Mouse (Mus musculus) embryonic facial prominence, embryonic 13.5 days (tissue): Measurements from ENCODE around the gene Wnt10a. TPM values are rescaled to one million over a fixed set of nuclear protein-coding genes. Genes with fewer than 3 reads are reported as not detected.
A peak's percentile ranks its signal among the peaks of the same experiment; 100 is the strongest.

Experiments used
- ATAC-seq: fragments of 200-750 bp; cut with Nextera tagmentation; 2 replicates; pipeline ENCODE4 v1.8.0; 2017; ENCODE audit warnings: low read depth; ENCODE audit not compliant: insufficient number of reproducible peaks, insufficient read depth, low FRiP score, low TSS enrichment
- H3K27ac ChIP-seq: fragments of 300-500 bp; sonication (generic); 2 replicates; pipeline ENCODE4 v1.5.1; 2015; ENCODE audit warnings: moderate library complexity, mild to moderate bottlenecking, inconsistent platforms
- H3K27me3 ChIP-seq: fragments of 300-500 bp; sonication (generic); 2 replicates; pipeline ENCODE4 v1.6.1; 2015; ENCODE audit warnings: mild to moderate bottlenecking, inconsistent platforms
- H3K36me3 ChIP-seq: fragments of 300-500 bp; sonication (generic); 2 replicates; pipeline ENCODE4 v1.6.1; 2015; ENCODE audit warnings: mild to moderate bottlenecking, inconsistent platforms
- H3K4me1 ChIP-seq: fragments of 300-500 bp; sonication (generic); 2 replicates; pipeline ENCODE4 v1.6.1; 2015; ENCODE audit warnings: inconsistent platforms
- H3K4me2 ChIP-seq: fragments of 300-500 bp; sonication (generic); 2 replicates; pipeline ENCODE4 v1.6.1; 2015; ENCODE audit warnings: moderate library complexity, mild to moderate bottlenecking, inconsistent platforms
- H3K4me3 ChIP-seq: fragments of 300-500 bp; sonication (generic); 2 replicates; pipeline ENCODE4 v1.5.1; 2015; ENCODE audit warnings: mild to moderate bottlenecking, inconsistent platforms
- H3K9ac ChIP-seq: fragments of 300-500 bp; sonication (generic); 2 replicates; pipeline ENCODE4 v1.6.1; 2015; ENCODE audit warnings: mild to moderate bottlenecking, inconsistent platforms
- H3K9me3 ChIP-seq: fragments of 300-500 bp; sonication (generic); 2 replicates; pipeline ENCODE4 v1.6.1; 2016; ENCODE audit warnings: inconsistent platforms
- WGBS: fragments of 180-500 bp; shearing (Covaris S2); methylation state at CpG from one replicate; pipeline ENCODE4 v1.1.7; 2015; ENCODE audit warnings: mixed read lengths; 5-methylcytosine and 5-hydroxymethylcytosine counted together
- polyA plus RNA-seq: library from polyadenylated mRNA; unstranded; fragments of >200 nt; fragmentation: Nextera tagmentation; extraction: Ambion mirVana; gene quantifications from 2 replicates; pipeline ENCODE4 v1.2.1, GENCODE M21; 2015

Wnt10a gene
- polyA plus RNA-seq, 1 experiment from 2014 or later: 6.9 TPM

DNA sequence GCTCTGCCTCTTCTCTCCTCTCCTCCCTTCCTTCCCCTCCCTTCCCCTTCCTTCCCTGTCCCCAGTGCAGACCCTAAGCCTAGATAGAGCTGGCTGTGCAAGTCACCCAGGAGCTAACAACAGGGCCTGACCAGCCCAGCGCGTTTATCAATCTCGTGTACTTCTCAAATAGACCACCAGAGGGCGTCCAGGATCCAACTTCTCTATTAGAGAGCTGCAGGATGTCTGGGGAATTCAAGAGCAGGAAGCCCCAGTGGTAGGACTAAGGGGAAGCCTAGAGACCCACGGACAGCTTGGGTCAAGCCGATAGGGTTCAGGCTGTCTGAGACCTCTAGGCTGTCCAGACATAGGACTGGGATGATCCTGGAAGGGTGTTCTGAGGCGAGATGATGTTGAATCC, 3.5 kb upstream of the Wnt10a start:
- Histone ChIP-seq H3K36me3 (no peaks in the 10 kb centered on the region), H3K27me3 (peaks cover 97% of the 10 kb centered on the region), H3K27ac (no peak overlapping the region), H3K9me3 (no peaks in the 10 kb centered on the region), H3K4me3 (no peak overlapping the region), H3K4me1 (peaks cover 64% of the 10 kb centered on the region), H3K9ac (no peak overlapping the region), H3K4me2 (no peak overlapping the region)
- 7% methylated on average over 7 of the region's 7 CpGs for WGBS
- no peak for ATAC-seq

DNA sequence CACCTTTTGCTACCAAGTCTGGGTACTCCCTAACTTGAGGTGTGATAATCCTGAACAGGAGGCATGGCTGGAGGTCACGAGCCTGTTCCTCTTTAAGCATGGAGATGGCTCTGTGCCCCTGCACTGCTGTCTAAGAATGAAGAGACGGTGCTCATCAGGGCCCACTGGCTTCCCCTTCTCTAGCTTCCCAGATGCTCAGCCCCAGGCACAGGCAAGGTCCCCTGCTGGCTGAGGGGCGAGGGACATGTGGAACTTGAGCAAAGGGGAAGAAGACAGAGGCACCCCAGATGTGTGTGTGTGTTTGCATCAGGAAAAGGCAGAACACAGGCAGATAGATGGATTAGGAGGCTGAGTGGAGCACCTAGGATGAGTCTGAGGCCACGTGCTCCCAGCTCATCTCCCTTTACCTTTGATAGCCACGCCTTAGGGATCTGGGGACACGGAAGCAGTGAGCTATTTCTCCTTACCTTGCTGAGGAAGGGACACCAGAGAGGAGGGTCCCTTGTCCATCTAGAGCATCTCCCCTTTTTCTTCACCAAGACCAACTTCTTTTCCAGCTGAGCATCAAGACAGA, 2.6 kb upstream of the Wnt10a start:
- ATAC-seq: no peak
- Histone ChIP-seq H3K36me3 (no peaks in the 10 kb centered on the region), H3K27ac (no peak overlapping the region), H3K9me3 (no peaks in the 10 kb centered on the region), H3K27me3 (peaks cover 97% of the 10 kb centered on the region), H3K4me3 (no peak overlapping the region), H3K4me1 (peaks cover 67% of the 10 kb centered on the region), H3K4me2 (no peak overlapping the region; the same call in 1 of the 2 replicates), H3K9ac (no peak overlapping the region)
- WGBS: 17% methylated on average over 6 of the region's 6 CpGs

DNA sequence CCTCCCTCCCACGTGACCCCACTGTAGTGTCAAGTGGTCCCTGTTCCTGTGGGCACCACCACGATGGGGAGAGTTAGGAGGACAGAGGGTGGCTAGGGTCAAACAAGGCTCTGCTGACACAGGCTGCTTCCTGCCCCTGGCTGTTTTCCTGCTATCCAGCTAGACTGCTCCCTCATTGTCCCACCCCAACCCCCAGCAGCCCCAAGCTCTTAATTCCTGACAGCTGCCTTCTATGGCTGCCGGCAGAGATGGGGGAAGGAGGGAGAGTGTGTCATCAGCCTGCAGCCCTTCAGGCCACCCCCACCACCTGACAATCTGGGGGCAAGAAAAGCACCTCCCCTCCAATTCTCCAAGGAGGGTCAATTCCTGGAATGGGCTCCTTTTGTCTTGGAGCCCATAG, 1.2 kb upstream of the Wnt10a start:
- no peak for ATAC-seq
- peaks cover 97% of the 10 kb centered on the region for H3K27me3 ChIP-seq
- 6% methylated on average over 3 of the region's 3 CpGs for WGBS
- no peak overlapping the region for H3K4me2 ChIP-seq
- H3K27ac ChIP-seq: no peak overlapping the region
- peaks cover 70% of the 10 kb centered on the region for H3K4me1 ChIP-seq
- H3K36me3 ChIP-seq: no peaks in the 10 kb centered on the region
- no peak overlapping the region for H3K4me3 ChIP-seq
- H3K9me3 ChIP-seq: no peaks in the 10 kb centered on the region
- H3K9ac ChIP-seq: no peak overlapping the region

DNA sequence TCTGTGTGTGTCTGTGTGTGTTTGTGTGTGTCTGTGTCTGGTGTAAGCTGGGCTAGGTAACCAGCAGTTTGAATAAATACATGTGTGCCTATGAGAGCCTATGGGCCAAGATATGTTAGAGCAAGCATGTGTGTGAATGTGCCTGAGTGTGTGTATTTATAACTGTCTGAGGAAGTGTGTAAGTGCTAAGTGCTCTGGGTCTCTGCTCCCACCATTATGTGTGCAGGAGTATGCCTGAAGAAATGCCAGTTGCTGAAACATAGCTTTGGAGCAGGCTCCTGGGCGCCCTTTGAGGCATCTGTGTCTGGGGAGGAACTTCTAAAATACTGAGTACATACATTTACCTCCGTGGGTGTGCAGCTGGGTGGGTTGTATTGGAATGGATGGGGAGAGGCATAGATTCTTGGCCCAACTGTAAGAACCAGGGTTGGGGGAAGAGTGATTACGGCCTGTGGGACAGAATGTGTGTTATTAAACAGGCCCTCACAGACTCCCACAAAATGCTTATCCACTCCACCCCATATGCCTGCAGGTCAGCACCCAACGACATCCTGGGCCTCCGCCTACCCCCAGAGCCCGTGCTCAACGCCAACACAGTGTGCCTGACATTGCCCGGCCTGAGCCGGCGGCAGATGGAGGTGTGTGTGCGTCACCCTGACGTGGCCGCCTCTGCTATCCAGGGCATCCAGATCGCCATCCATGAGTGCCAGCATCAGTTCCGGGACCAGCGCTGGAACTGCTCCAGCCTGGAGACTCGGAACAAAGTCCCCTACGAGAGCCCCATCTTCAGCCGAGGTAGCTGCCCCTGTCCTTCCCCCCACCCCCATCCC, 1.7 kb downstream of the Wnt10a start:
- H3K9me3 ChIP-seq: no peaks in the 10 kb centered on the region
- H3K27ac ChIP-seq: no peak overlapping the region
- no peak overlapping the region for H3K4me3 ChIP-seq
- no peaks in the 10 kb centered on the region for H3K36me3 ChIP-seq
- no peak overlapping the region; the same call in 1 of the 2 replicates for H3K9ac ChIP-seq
- H3K4me1 ChIP-seq: peaks cover 80% of the 10 kb centered on the region
- no peak for ATAC-seq
- peak overlapping the region; percentile 88 for H3K4me2 ChIP-seq
- 23% methylated on average over 19 of the region's 19 CpGs for WGBS
- H3K27me3 ChIP-seq: peaks cover 99% of the 10 kb centered on the region

DNA sequence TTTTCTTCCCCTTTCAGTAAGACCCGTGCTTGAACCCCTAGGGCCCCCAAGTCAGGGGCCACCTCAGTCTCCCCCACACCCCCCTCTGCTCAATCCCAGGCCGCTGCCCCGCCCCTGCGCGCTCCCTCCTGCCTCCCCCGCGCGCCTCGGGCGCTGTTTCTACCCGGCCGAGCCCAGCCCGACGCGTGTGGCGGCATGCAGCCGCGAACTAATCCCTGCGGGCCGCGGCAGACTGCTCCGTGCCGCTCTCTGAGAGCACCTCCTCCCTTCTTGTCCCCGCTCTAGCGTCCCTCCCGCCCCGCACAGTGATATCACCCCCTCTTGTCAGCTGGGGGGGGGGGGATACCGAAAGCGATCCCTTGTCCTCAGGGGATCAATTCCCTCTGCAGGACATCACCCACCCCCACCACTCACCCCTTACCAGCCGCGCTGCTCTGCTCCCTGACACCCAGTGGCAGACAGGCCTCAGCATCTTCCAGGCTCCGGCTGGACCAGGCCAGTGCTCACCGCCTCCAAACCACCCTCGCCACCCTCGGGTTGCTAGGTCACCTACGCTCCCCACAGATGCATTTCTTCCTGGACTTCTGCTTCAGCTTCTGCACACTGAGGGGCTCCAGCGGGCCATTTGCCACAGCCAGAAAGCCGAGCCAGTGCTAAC, 3.3 kb downstream of the Wnt10a start:
- H3K36me3 ChIP-seq: no peaks in the 10 kb centered on the region
- no peak for ATAC-seq
- peaks cover 100% of the 10 kb centered on the region for H3K27me3 ChIP-seq
- H3K4me3 ChIP-seq: peak overlapping the region; percentile 34
- H3K4me2 ChIP-seq: peak overlapping the region; percentile 88
- WGBS: under 1% methylated on average over 36 of the region's 38 CpGs
- no peaks in the 10 kb centered on the region for H3K9me3 ChIP-seq
- 0 out of 2 replicates have a peak overlapping the region, but pooled peaks have one; percentile 51 for H3K9ac ChIP-seq
- peaks cover 73% of the 10 kb centered on the region for H3K4me1 ChIP-seq
- H3K27ac ChIP-seq: peak overlapping the region; percentile 66

DNA sequence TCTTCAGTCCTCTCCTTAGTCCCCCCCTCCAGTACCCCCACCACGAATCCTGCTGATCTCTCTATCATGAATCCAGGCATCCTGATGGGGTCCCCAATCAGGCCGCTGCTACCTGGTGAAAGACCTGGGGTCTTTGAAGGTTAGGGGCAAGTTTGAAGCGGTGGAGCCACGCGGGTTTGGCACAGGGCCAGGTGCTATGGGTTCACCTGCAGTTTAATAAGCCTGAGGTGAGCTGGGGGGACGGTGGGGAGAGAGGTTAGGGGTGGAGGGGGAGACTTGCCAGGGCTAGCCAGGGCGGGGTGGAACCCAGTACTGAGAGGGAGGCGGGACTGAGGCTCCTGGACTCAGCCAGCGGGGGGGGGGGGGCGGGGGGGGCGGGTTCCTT, 3.8 kb downstream of the Wnt10a start:
- Histone ChIP-seq H3K27me3 (peaks cover 100% of the 10 kb centered on the region), H3K4me2 (peak overlapping the region; percentile 88), H3K9me3 (no peaks in the 10 kb centered on the region), H3K36me3 (no peaks in the 10 kb centered on the region), H3K9ac (0 out of 2 replicates have a peak overlapping the region, but pooled peaks have one; percentile 51), H3K4me1 (peaks cover 71% of the 10 kb centered on the region), H3K27ac (peak overlapping the region; percentile 66), H3K4me3 (peak overlapping the region; percentile 34)
- 2% methylated on average over 7 of the region's 11 CpGs for WGBS
- no peak for ATAC-seq

DNA sequence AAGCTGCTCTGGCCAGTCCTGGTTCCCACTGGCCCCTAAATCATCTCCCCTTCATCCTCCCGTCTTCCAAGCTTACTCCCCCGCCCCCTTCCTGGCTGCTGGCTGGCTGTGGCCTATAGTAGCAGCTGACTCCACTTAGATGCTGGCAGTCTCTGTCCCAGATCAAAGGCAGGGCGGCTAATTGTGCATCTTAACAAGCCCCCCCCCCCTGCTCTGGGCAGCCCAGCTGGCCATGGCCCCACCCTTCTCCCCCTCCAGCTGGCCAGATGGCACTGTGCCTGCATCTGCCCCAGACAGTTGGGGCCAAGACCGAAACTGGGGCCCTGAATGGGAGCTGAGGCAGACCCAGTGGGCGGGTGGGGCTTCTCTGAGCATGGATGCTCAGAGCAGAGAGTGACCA, 6.1 kb downstream of the Wnt10a start:
- no peaks in the 10 kb centered on the region for H3K9me3 ChIP-seq
- H3K9ac ChIP-seq: no peak overlapping the region
- no peaks in the 10 kb centered on the region for H3K36me3 ChIP-seq
- no peak for ATAC-seq
- 12% methylated on average over 5 of the region's 5 CpGs for WGBS
- H3K4me1 ChIP-seq: peaks cover 61% of the 10 kb centered on the region
- H3K27me3 ChIP-seq: peaks cover 99% of the 10 kb centered on the region
- no peak overlapping the region for H3K4me2 ChIP-seq
- no peak overlapping the region for H3K4me3 ChIP-seq
- no peak overlapping the region for H3K27ac ChIP-seq

DNA sequence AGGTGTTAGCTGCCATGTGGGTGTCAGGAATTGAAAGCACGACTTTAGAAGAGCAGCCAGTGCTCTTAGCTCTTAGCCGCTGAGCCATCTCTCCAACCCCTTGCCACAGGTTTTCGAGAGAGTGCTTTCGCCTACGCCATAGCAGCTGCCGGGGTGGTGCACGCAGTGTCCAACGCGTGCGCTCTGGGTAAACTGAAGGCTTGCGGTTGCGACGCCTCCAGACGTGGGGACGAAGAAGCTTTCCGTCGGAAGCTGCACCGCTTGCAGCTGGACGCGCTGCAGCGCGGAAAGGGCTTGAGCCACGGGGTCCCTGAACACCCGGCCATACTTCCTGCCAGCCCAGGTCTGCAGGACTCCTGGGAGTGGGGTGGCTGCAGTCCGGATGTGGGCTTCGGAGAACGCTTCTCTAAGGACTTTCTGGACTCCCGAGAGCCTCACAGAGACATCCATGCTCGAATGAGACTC, 9.1 kb downstream of the Wnt10a start:
- Histone ChIP-seq H3K4me1 (peaks cover 61% of the 10 kb centered on the region), H3K27me3 (peaks cover 99% of the 10 kb centered on the region), H3K9me3 (no peaks in the 10 kb centered on the region), H3K4me2 (peak overlapping the region; percentile 52), H3K36me3 (no peaks in the 10 kb centered on the region), H3K27ac (0 out of 2 replicates have a peak overlapping the region, but pooled peaks have one; percentile 18), H3K9ac (peak overlapping the region; percentile 41; the same call in 1 of the 2 replicates), H3K4me3 (peak overlapping the region; percentile 31)
- ATAC-seq: no peak
- WGBS: under 1% methylated on average over 29 of the region's 29 CpGs

DNA sequence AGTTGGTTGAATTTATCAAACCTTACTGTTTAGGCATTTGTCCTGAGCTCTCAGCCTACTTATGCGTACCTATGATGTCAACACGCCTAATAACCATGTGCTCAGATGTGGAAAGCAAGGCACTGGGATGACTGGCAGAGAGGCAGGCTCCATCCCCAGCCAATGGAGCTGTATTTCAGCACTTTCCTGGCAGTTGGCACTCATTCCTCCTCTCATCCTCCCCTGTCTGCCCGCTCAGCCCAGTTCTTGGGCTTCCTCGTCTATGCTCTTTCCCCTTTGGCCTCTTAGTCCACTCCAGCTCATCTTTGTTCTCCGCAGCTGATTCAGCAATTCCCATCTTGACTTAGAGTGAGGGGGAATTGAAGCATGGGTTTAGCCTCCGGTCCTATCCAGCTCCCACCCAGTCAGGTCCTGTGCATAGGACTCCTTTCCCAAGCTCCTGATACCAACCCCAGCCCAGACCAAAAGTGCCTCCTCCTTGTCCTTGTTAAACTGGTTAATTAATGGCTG, 10.4 kb downstream of the Wnt10a start:
- peaks cover 99% of the 10 kb centered on the region for H3K27me3 ChIP-seq
- no peak overlapping the region for H3K4me3 ChIP-seq
- H3K9ac ChIP-seq: no peak overlapping the region
- H3K36me3 ChIP-seq: no peaks in the 10 kb centered on the region
- no peak for ATAC-seq
- 18% methylated on average over 6 of the region's 6 CpGs for WGBS
- H3K9me3 ChIP-seq: no peaks in the 10 kb centered on the region
- H3K4me1 ChIP-seq: peaks cover 70% of the 10 kb centered on the region
- no peak overlapping the region for H3K4me2 ChIP-seq
- no peak overlapping the region for H3K27ac ChIP-seq

DNA sequence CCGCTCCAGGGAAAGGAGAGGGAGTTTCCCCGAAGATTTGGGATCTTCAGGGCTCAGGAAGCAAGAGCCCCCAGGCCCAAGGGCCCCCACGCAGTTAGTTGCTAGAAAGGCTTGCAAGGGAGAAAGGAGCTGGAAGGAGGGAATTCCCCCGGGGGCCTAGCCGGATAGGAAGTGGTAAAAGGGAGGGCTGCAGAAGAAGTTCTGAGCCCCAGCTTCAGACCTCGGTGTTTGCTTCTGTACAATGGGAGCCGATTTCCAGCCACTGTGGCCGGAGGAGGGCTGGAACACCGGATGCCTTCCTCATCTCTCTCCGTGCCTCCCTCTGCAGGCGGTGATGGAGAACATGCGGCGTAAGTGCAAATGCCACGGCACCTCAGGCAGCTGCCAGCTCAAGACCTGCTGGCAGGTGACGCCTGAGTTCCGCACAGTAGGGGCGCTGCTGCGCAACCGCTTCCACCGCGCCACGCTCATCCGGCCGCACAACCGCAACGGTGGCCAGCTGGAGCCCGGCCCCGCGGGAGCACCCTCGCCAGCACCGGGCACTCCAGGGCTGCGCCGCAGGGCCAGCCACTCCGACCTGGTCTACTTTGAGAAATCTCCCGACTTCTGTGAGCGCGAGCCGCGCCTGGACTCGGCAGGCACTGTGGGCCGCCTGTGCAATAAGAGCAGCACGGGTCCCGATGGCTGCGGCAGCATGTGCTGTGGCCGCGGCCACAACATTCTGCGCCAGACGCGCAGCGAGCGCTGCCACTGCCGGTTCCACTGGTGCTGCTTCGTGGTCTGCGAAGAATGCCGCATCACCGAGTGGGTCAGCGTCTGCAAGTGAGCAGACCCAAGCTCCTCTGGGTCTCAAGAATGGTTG, 11.7 kb downstream of the Wnt10a start:
- 0 out of 2 replicates have a peak, but pooled peaks have one; percentile 17 for ATAC-seq
- H3K9ac ChIP-seq: peak overlapping the region; percentile 54
- 1% methylated on average over 57 of the region's 57 CpGs for whole genome bisulfite sequencing

More for the DNA sequence above, 11.7 kb downstream of the Wnt10a start:
- Histone ChIP-seq H3K36me3 (no peaks in the 10 kb centered on the region), H3K4me3 (peak overlapping the region; percentile 50), H3K27ac (no peak overlapping the region; the same call in 1 of the 2 replicates), H3K27me3 (peaks cover 99% of the 10 kb centered on the region), H3K4me1 (peaks cover 73% of the 10 kb centered on the region), H3K4me2 (peak overlapping the region; percentile 87), H3K9me3 (no peaks in the 10 kb centered on the region)
